Mouse (Mus musculus) liver, postnatal 0 days (tissue): Measurements from ENCODE around the gene Fam214b.

Experiments used
- CTCF ChIP-seq: sonication (generic); IDR thresholded peaks from 2 replicates; pipeline ENCODE4 v1.5.1; 2016; ENCODE audit warnings: antibody characterized with exemption, low read depth
- EP300 ChIP-seq: IDR thresholded peaks from 2 replicates; pipeline ENCODE4 v1.6.1; 2016; ENCODE audit warnings: antibody characterized with exemption, low read depth, mild to moderate bottlenecking

- no peak for TF ChIP-seq CTCF
- TF ChIP-seq EP300 = no peak
These were observed 6.4 kb downstream of the Fam214b start for GRCm38 (mm10) chr4:43039609-43040008.
